Mouse (Mus musculus) liver, embryonic 14.5 days (tissue): ENCODE data around the gene Dnase1l2.

Experiments
- CTCF ChIP-seq: IDR thresholded peaks from 2 replicates; pipeline ENCODE4 v1.5.1; 2016; ENCODE audit warnings: antibody characterized with exemption, low read depth, control low read depth
- EP300 ChIP-seq: IDR thresholded peaks from 2 replicates; pipeline ENCODE4 v1.6.1; 2016; ENCODE audit warnings: antibody characterized with exemption, low read depth

DNA sequence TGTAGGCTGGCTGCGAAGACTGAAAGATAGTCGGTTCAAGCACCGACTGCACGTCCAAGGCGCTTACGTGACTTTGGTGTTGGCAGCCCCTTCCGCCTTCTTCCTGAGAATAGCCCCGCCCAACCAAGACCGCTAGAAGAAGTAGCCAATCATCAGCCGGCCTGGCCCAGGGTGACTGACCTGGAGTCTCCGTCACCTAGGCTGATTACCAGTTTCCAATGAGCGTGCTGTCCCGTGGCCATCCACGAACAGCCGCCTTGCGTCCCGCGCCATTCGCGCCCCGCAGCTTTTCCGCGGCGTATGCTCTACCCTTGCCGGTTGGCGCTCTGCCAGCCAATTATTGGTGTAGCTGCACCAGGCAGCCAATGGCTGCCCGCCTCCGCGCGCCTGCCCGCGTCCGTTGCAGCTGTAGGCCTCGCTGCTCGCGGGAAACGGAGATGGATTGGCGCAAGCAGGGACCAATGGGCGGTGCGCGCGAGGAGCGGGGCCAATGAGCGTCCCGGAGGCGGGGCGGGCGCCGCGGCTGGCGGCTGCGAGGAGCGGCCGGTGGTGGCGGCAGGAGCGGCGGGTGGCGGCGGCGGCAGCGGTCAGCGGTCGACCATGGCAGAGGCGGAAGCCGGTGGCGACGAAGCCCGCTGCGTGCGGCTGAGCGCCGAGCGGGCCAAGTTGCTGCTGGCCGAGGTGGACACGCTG, 27.2 kb upstream of the Dnase1l2 start, which contains the start of the genes E4f1 and Pgp:
- TF ChIP-seq EP300 (no peak), CTCF (peak; percentile 19; the same call in 1 of the 2 replicates)
